Mouse (Mus musculus) yolk sac, embryonic 10.5 days (tissue): ENCODE measurements around the gene Noc2l.

Experiments used
- DNase-seq: peaks from one replicate; pipeline ENCODE4 v3.0.0-alpha.2; 2017; ENCODE audit warnings: low spot score

The Noc2l gene

DNA sequence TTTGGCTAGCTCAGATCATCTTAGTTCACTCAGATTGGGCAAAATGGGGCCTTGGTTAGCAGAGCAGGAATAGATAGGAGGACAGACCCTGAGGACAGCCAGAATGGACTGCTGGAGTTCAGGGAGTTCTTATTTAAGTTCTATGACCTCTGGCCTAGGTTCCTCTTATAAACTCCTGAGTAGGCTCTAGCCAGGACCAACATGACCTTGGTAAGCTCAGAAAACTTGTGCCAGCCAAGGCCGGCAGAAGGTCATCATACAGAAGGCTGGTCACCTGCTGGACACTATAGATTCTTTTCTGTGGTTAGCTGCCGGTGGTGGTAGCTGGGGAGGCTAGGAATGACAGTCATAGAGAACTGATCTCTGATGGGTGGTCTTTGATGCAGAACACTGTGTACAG, 19.6 kb upstream of the Noc2l start:
- DNase-seq, result no peak

DNA sequence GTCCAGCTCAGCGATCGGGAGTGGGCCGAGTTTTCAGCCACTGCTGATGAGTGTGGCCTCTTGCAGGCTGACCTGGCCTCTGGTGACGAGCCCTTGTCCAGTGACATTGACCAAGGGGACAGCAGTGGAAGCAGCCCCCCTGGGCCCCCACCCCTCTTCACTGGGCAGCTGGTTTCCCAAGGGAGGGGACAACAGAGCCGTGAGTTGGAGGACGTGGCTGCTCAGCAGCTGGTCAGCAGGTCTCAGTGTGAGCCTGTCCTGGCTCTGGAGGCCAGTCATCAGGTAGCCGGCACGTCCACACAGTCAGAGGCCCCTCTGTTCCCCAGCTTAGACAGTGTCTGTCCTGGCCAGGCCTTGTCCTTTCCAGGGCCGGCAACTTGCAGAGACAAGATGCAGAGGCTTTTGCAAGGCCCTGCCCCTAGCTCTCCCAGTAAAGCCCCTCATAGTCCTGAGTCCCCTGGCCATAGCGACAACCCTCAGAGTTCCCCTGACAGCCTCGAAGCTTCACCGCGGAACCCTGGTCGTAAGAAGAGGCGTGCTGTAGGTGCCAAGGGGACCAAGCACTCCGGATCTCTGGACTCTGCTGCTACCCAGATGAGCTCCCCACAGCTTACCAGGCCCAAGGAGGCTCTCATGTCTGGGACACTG, 18.7 kb upstream of the Noc2l start:
- no peak for DNase-seq

DNA sequence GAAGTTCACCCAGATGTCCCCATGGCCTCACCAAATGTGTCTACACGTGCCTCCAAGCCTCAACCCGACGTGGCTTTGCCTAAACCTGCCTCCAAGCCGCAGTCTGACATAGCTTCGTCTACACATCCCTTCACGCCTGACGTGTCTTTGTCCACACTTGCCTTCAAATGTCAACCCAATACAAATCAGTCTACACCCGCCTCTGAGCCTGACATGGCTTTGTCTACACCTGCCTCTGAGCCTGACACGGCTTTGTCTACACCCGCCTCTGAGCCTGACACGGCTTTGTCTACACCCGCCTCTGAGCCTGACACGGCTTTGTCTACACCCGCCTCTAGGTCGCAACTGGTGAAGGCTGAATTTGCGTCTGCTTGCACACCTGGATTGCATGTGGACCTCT, 18.0 kb upstream of the Noc2l start:
- no peak for DNase-seq

DNA sequence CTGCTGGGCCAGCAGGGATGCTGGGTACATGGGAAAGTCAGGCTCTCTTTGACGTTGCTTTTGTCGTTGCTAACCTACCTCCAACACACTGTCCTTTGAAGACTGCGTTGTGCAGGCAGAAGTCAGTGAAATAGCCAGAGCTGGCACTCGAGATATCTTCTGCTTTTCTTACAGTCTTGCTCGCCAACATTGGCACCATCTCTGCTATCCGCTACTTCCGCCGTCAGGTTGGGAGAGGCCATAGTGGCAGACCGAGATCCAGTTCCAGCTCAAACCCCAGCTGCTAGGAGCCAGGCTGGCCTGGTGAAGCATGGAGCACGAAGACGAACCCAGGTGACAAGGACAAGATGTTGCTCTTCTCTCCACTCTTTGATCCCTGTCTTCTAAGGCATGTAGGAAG, 15.9 kb upstream of the Noc2l start:
- DNase-seq, result no peak

DNA sequence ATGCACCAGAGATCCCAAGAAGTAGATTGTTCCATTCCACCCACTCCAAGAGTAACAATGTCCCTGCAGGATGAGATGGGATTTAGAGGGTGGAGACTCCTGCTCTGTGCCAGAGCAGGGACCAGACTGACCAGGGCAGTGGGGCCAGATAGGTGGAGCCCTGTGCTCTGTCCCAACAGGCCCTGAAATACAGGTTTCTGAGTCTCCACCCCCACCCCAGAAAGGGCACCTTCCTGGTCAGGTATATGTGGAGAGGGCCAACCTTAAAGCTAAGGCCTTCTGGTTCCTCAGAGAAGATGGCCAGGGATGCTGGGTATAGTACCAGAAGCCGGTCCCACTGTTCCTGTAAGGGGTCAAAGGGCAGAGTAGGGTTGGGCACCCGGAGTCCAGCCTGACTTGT, 11.5 kb upstream of the Noc2l start:
- DNase-seq, result no peak

DNA sequence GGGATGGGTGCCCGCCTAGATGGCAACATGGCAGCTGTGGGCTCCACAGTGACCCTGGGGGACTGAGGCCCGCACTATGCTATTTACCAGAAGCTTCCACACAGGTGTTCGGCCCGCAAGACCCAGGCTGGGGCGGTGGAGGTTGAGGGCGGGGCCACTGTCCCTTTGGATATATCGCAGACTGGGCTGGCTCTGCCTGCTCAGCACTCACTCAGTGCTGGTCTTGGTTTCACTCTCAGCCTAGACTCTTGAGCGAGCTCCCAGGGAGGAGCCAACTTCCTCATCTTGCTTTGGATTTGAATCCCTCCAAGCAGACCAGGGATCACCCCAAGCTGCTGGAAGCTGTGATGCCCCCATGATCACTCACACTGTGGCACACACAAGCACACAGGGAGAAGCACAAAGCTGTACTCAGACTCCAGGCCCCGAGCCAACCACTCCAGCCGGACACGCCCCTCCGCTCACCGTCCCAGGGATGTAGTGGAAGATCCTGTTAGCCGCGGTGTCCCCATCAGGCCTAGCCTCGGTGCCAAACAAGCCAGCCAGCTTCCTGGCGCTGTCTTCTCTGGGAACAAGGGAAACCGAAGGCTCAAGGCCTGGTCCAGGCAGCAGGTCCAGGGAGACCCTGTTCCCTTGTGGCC, 7.9 kb upstream of the Noc2l start:
- DNase-seq, result no peak

DNA sequence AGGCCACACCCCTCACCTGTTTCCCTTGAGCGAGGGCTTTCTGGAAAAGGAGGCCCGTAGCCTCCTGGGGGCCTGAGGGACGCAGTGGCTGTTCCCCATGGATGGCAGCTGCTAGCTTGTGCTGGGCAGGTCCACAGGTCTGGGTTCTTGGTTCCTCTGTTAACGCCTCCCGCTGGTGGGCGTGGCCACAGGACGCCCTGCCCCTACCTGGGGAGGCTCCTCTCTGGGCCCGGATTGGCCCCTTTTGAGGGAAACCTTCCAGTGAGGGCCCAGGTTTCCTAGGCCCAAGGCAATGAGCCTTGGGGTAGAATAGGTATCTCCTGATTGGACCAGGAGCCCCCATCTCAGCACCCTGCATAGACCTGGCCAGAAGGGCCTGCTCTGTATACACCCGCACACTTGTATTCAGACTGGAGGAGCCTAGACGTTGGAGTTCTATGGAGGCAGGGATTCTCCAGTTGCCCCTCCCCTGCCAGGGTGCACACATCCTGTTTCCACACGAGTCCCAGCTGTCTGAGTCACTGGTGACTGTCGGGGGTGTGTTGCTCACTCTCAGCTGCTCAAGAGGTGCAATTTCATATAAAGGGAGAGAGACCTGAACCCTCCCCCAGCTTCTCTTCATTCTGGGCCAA, 7.3 kb upstream of the Noc2l start:
- DNase-seq, result no peak

DNA sequence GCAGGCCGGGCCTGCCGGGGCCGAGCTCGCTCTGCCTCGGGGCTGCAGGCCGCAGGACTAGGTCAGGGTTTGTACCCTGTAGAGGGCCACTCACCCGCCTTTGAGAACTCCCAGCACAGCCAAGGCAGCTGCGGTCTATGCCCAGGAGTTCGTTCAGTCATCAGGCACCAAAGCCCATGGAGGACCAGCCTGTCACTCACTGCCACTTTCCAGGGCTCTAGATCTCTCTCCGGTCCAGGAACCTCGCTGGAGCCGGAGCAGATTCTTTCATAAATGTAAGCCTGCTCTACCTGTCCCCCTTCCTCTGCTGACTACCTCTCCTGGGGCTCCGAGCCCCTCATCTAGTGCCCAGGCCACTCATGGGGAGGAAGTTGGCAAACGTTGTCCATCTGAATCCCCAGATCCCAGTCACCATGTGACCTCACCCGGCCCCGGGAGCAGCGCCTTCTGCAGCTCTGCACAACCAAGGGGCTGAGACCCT, 1.7 kb upstream of the Noc2l start:
- DNase-seq, result peak; percentile 44

DNA sequence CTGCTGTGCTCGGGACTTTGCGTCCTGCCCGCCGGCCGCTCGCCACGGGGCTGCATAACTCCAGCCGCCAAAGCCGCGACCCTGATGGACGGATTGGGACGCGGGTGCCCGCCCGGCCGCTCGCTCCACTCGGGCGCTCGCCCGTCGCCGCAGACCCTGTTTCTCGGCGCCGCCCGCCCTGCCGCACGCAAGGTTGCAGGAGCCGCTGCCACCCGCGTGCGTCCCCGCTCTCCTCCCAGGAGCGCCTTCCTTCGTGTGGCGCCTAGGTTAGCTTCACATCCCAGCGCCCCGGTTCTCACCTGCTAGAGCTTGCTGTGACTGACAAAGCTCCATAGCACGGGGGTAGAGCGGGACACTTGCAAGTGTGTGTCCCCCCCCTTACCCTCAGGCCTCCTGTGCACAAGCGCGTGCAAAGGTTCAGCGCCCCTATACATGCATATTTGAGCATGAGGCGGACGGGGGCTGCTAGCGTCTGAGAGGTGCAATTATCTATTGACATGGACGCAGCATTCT, 1.1 kb upstream of the Noc2l start, which contains the start of gene Plekhn1:
TSS of gene Plekhn1 (minus strand) at position 157 of the 513 bp plus-strand sequence.
- peak; percentile 76 for DNase-seq

DNA sequence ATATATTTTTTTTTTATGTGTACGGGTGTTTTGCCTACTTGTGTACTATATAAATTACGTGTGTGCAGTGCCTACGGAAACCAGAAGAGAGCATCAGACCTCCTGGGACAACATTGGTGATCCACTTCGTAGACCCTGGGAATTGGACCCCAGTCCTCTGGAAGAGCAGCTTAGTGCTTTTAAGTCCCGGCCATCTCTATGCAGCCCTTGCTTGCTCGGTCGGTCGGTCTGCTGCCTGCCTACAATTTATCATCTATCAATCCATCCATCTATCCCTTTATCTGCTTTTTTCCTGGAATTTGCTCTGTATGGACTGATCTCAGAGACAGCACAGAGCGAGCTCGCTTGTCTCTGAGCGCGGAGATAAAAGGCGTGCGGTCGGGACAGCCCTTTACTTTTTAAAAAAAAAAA, 445 bp upstream of the Noc2l start:
- no peak for DNase-seq

DNA sequence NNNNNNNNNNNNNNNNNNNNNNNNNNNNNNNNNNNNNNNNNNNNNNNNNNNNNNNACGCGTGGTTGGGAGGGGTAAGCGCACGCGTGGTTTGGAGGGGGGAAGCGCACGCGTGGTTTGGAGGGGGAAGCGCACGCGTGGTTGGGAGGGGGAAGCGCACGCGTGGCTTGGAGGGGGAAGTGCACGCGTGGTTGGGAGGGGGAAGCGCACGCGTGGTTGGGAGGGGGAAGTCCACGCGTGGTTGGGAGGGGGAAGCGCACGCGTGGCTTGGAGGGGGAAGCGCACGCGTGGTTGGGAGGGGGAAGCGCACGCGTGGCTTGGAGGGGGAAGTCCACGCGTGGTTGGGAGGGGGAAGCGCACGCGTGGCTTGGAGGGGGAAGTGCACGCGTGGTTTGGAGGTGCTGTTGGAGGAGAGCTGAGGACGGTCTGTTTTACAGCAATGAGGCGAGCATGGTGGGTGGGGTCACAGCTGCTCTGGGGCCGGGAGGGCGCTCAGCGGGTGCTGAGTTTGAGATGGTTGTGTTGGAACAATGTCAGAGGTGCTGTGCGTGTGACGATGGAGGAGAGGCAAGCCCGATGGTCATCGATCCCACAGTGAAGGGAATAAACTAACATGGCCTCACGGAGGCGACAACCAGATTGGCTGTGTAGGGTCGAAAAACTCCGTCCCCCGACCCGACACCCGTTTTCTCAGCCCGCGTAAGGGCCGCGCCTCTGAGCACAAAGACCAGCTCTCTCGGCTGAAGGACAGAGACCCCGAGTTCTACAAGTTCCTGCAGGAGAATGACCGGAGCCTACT, 1.0 kb downstream of the Noc2l start:
- DNase-seq, result peak; percentile 38

DNA sequence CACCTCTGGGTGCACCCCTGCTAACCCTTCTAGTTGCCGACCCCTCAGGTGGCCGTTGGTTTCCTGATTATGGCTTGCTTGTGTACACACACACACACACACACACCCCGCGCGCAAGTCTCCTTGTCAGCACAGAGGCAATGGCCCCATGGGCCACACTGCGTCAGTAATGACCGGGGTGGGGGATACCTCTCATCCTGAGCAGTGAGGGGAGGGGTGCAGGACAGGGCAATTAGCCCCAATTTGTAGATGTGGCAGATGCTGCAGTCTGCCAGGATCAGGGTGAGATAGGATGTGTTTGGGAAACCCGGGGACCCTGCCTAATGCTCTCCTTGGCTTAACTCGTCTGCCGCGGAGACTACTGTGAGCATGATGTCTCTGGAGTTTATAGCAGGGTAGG, 13.8 kb downstream of the Noc2l start:
- no peak for DNase-seq

DNA sequence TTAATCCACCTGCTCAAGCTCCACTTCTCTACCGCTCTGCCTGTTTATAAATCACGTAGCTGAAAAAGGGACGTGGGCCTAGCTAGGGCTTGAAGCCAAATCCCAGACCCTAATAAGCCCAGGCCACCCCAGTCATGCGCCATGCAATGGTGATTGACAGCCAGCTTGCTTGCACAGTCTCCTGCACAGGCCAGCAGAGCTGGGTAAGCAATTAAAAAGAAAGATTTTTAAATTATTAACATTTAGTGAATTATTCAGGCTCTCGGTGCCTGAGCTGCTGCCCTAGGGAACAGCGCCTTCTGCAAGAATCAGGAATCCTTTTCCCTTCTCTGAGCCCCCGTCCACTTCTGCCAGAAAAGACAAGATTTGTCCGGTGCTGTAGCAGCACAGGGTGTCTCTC, 15.3 kb downstream of the Noc2l start:
- DNase-seq, result no peak

DNA sequence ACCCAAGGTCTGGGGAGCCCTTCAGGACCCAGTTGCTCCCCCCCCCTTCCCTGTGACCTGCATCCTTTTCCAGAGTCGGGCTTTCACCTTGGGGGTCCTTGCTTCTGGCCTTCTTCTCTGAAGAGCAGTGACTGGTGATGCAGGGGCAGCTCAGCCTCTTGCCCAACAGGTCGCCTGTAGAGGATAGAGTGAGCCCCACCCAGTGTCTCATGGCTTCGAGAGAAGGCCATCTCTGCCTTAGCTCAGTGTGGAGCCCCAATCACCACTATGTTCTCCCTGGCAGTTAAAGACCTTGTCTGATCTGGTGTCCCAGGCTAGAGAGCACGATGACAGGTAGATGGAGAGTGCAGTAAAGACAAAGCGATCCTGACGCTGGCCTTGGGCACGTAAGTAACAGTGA, 16.3 kb downstream of the Noc2l start:
- no peak for DNase-seq

DNA sequence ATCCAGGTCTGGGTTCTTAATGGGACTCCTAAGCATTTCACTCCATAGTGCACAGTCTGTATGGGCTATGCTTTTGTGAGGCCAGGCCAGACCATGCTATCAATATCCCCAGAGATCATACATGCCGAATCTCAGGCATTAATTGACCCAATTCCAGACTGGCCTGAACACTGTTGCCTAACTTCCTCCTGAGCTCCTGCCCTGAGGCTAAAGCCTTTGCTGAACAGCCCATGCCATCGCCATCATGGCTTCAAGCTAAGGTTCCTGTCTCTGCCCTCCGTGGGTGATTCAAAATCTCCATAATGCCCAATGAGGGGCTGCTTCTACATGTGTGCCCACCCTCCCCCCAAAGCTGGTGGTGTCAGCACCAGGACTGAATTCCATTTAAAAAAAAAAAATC, 16.8 kb downstream of the Noc2l start:
- no peak for DNase-seq

DNA sequence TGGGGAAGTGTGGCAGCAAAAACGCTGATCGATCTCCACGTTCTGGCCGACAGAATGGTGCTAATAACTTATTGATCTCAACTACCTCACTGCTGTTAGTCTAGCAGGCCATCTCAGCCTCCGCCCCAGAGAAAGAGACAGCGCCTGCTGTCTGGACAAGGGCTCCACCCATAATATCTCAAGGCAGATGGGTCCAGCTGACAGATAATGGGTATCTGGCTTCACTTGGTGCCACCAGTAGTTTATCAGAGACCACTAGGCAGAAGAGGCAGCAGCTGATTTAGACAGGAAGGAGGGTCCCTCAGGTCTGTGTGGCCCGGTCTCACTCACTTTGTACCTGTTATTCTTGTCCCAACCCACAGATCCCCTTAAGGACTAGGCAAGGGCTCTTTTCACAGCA, 17.2 kb downstream of the Noc2l start:
- no peak for DNase-seq

DNA sequence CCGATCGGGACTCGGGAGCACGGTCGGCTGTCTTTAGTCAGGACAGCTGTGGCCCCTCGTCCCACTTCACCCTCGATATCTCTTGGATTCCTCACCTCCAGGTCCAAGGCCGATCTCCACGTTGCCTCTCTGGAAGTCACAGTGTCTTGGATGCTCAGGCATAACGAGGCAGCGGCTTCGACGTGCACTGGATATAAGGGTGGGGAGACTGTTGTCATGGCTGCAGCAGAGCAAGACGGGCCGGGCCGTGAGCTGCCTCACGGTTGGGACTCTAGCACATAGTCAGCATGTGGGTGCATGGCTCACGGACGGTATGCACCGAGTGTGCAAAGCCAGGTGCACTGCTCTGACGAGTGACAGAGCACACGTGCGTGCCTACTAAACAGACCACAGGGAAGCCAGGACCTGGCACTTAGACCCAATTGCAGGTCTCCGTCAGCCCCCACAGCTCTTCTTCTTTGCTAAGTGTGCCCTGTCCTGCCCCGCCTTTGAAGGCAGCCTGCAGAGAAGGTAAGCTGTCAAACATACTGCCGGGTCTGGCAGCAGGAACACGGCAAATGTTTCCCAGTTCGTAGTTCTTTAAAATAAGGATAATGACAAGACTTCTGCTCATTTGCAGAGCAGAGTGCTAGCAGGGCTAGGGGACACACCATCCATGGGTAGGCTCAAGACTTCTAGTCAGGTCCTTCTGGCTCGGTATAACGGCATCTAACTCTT, 18.7 kb downstream of the Noc2l start:
- no peak for DNase-seq

DNA sequence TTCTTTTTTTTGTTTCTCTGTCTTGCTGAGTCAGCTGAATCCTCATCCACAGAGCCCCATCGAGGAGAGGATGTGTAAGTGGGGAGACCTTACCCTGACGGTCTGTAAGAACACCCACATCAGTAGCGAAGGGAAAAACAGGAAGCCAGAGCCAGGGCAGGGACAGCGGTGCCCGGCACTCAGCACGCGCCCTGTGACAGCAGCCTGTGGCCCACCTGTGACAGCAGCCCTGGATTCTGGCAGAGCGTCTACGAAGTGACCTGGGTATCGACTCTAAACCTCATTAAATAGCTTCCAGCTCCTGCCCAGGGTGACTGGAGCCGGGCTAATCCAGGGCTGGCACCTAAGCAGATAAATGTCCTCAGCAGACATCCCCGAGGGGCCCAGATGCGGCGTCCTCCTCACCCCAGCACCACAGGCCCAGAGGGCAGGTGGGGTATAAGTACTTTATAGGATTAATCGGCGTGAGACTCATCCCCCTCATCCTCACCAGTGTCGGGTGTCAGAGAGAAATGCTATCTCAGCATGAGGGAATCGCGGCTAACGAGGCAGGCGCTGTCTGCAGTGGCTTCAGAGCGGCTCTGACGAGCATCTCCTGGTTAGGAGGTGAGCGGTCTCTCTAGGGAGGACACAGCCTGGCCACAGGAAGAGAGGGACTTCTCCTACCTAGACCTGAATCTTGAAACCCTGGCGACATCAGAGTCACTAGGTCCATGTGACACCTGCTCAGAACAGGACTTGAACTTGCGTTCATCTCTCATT, 19.4 kb downstream of the Noc2l start, which contains the start of gene Samd11:
TSS of gene Samd11 (minus strand) at position 580 of the 762 bp plus-strand sequence.
- DNase-seq, result no peak
